Mouse (Mus musculus) cortical plate, adult 2 months (tissue): ENCODE measurements around the gene Cdk5.

Experiments
- CTCF ChIP-seq: fragments of 200-500 bp; IDR thresholded peaks from 2 replicates; pipeline ENCODE4 v1.5.1; 2011; ENCODE audit warnings: mild to moderate bottlenecking, control low read depth, low read length; ENCODE audit not compliant: insufficient read depth; ENCODE audit errors: extremely low read depth
- POLR2A ChIP-seq: fragments of 200-500 bp; IDR thresholded peaks from 2 replicates; pipeline ENCODE4 v1.6.1; 2011; ENCODE audit warnings: mild to moderate bottlenecking, low read length, control low read depth; ENCODE audit not compliant: insufficient read depth; ENCODE audit errors: extremely low read depth

- no peak for TF ChIP-seq POLR2A
- no peak for TF ChIP-seq CTCF
Observed at GRCm38 (mm10) chr5:24399686-24400085, 23.6 kb downstream of the Cdk5 start.
